Mouse (Mus musculus): ENCODE measurements at regions not wholly inside any gene's neighbourhood (a gene's known extent, or its start where the extent isn't known, plus 50 kb on each side); places are given as distances from the start of the nearest gene placed in this dataset.

GRCm38 (mm10) chr10:118081636-118082166, 59.9 kb upstream of the Mdm1 start:
- H3K9me3 ChIP-seq (ENCODE audit: control insufficient read depth, low read length): no peaks in the 10 kb centered on the region
- WGBS: 76% methylated on average over 5 of the region's 5 CpGs
- ATAC-seq (ENCODE audit: low FRiP score, low read depth): no peak

GRCm38 (mm10) chr10:118083035-118083720, 58.4 kb upstream of the Mdm1 start:
- WGBS: 87% methylated on average over 13 of the region's 13 CpGs
- Histone ChIP-seq H3K4me3 (replicated peaks; ENCODE audit: low read length) (no peak overlapping the region), H3K4me2 (replicated peaks; ENCODE audit: low read depth, low read length, severe bottlenecking) (no peak overlapping the region), H3K4me1 (ENCODE audit: control insufficient read depth, insufficient read depth, low read length) (no peaks in the 10 kb centered on the region), H3K27me3 (ENCODE audit: control insufficient read depth, insufficient read depth, low read length) (no peaks in the 10 kb centered on the region), H3K36me3 (ENCODE audit: control insufficient read depth, insufficient read depth, low read length) (no peaks in the 10 kb centered on the region), H3K27ac (replicated peaks; ENCODE audit: low read depth, low read length) (no peak overlapping the region), H3K9me3 (ENCODE audit: control insufficient read depth, low read length) (no peaks in the 10 kb centered on the region), H3K9ac (ENCODE audit: low read depth, low read length, severe bottlenecking) (no peak overlapping the region)
- DNase-seq (ENCODE audit: low spot score) (no peak), ATAC-seq (ENCODE audit: low FRiP score, low read depth) (no peak)
- no peak for TF ChIP-seq POLR2A (IDR thresholded peaks at IDR 0.05; ENCODE audit: borderline replicate concordance, extremely low read depth, insufficient read depth, insufficient read length)

More at GRCm38 (mm10) chr10:118081636-118082166, 59.9 kb upstream of the Mdm1 start:
- no peaks in the 10 kb centered on the region for H3K36me3 ChIP-seq (ENCODE audit: control insufficient read depth, insufficient read depth, low read length)
- H3K27ac ChIP-seq (replicated peaks; ENCODE audit: low read depth, low read length): no peak overlapping the region
- no peaks in the 10 kb centered on the region for H3K27me3 ChIP-seq (ENCODE audit: control insufficient read depth, insufficient read depth, low read length)
- no peak overlapping the region for H3K9ac ChIP-seq (ENCODE audit: low read depth, low read length, severe bottlenecking)
- no peak overlapping the region for H3K4me2 ChIP-seq (replicated peaks; ENCODE audit: low read depth, low read length, severe bottlenecking)
- no peaks in the 10 kb centered on the region for H3K4me1 ChIP-seq (ENCODE audit: control insufficient read depth, insufficient read depth, low read length)
- no peak for DNase-seq (ENCODE audit: low spot score)
- H3K4me3 ChIP-seq (replicated peaks; ENCODE audit: low read length): no peak overlapping the region
- no peak for TF ChIP-seq POLR2A (IDR thresholded peaks at IDR 0.05; ENCODE audit: borderline replicate concordance, extremely low read depth, insufficient read depth, insufficient read length)

GRCm38 (mm10) chr10:118083721-118084075, 57.9 kb upstream of the Mdm1 start:
- no peaks in the 10 kb centered on the region for H3K27me3 ChIP-seq (ENCODE audit: control insufficient read depth, insufficient read depth, low read length)
- H3K4me2 ChIP-seq (replicated peaks; ENCODE audit: low read depth, low read length, severe bottlenecking): no peak overlapping the region
- ATAC-seq (ENCODE audit: low FRiP score, low read depth): no peak
- no peak overlapping the region for H3K27ac ChIP-seq (replicated peaks; ENCODE audit: low read depth, low read length)
- H3K4me3 ChIP-seq (replicated peaks; ENCODE audit: low read length): no peak overlapping the region
- no peak for DNase-seq (ENCODE audit: low spot score)
- WGBS: 90% methylated on average over 8 of the region's 8 CpGs
- H3K9me3 ChIP-seq (ENCODE audit: control insufficient read depth, low read length): no peaks in the 10 kb centered on the region
- H3K9ac ChIP-seq (ENCODE audit: low read depth, low read length, severe bottlenecking): no peak overlapping the region
- no peak for TF ChIP-seq POLR2A (IDR thresholded peaks at IDR 0.05; ENCODE audit: borderline replicate concordance, extremely low read depth, insufficient read depth, insufficient read length)
- H3K4me1 ChIP-seq (ENCODE audit: control insufficient read depth, insufficient read depth, low read length): no peaks in the 10 kb centered on the region
- no peaks in the 10 kb centered on the region for H3K36me3 ChIP-seq (ENCODE audit: control insufficient read depth, insufficient read depth, low read length)

- H3K4me3 ChIP-seq (replicated peaks; ENCODE audit: low read length): no peak overlapping the region
- H3K27me3 ChIP-seq (ENCODE audit: control insufficient read depth, insufficient read depth, low read length): no peaks in the 10 kb centered on the region
- TF ChIP-seq POLR2A (IDR thresholded peaks at IDR 0.05; ENCODE audit: borderline replicate concordance, extremely low read depth, insufficient read depth, insufficient read length): no peak
- no peaks in the 10 kb centered on the region for H3K4me1 ChIP-seq (ENCODE audit: control insufficient read depth, insufficient read depth, low read length)
- no peaks in the 10 kb centered on the region for H3K9me3 ChIP-seq (ENCODE audit: control insufficient read depth, low read length)
- DNase-seq (ENCODE audit: low spot score): no peak
- H3K9ac ChIP-seq (ENCODE audit: low read depth, low read length, severe bottlenecking): no peak overlapping the region
- WGBS: 88% methylated on average over 16 of the region's 16 CpGs
- ATAC-seq (ENCODE audit: low FRiP score, low read depth): no peak
- no peak overlapping the region for H3K4me2 ChIP-seq (replicated peaks; ENCODE audit: low read depth, low read length, severe bottlenecking)
- H3K36me3 ChIP-seq (ENCODE audit: control insufficient read depth, insufficient read depth, low read length): no peaks in the 10 kb centered on the region
- no peak overlapping the region for H3K27ac ChIP-seq (replicated peaks; ENCODE audit: low read depth, low read length)
These were observed 56.3 kb upstream of the Mdm1 start for GRCm38 (mm10) chr10:118085046-118085983.

- no peak for TF ChIP-seq POLR2A (IDR thresholded peaks at IDR 0.05; ENCODE audit: borderline replicate concordance, extremely low read depth, insufficient read depth, insufficient read length)
- no peaks in the 10 kb centered on the region for H3K27me3 ChIP-seq (ENCODE audit: control insufficient read depth, insufficient read depth, low read length)
- H3K4me1 ChIP-seq (ENCODE audit: control insufficient read depth, insufficient read depth, low read length): peaks cover 6% of the 10 kb centered on the region; the same call in 1 of the 2 replicates
- 30% methylated on average over 12 of the region's 12 CpGs for WGBS
- DNase-seq (ENCODE audit: low spot score) (no peak), ATAC-seq (ENCODE audit: low FRiP score, low read depth) (no peak)
- no peak overlapping the region for H3K9ac ChIP-seq (ENCODE audit: low read depth, low read length, severe bottlenecking)
- no peak overlapping the region for H3K27ac ChIP-seq (replicated peaks; ENCODE audit: low read depth, low read length)
- no peaks in the 10 kb centered on the region for H3K36me3 ChIP-seq (ENCODE audit: control insufficient read depth, insufficient read depth, low read length)
- no peaks in the 10 kb centered on the region for H3K9me3 ChIP-seq (ENCODE audit: control insufficient read depth, low read length)
- no peak overlapping the region for H3K4me2 ChIP-seq (replicated peaks; ENCODE audit: low read depth, low read length, severe bottlenecking)
- H3K4me3 ChIP-seq (replicated peaks; ENCODE audit: low read length): no peak overlapping the region
These were observed 53.9 kb upstream of the Mdm1 start for GRCm38 (mm10) chr10:118087570-118088340.

Measured in limb, embryonic 14.5 days (tissue).